Mouse (Mus musculus) midbrain, embryonic 16.5 days (tissue): Measurements from ENCODE around the gene Coa6. TPM values are rescaled to one million over a fixed set of nuclear protein-coding genes. Genes with fewer than 3 reads are reported as not detected.
A peak's percentile ranks its signal among the peaks of the same experiment; 100 is the strongest.

Experiments used
- ATAC-seq: fragments of 200-750 bp; cut with Nextera tagmentation; 2 replicates; pipeline ENCODE4 v1.8.0; 2017; ENCODE audit warnings: moderate TSS enrichment
- H3K27ac ChIP-seq: fragments of 300-500 bp; sonication (generic); 2 replicates; pipeline ENCODE4 v1.5.1; 2014; ENCODE audit warnings: mild to moderate bottlenecking, low read length, mixed read lengths
- H3K27me3 ChIP-seq: fragments of 300-500 bp; sonication (generic); 2 replicates; pipeline ENCODE4 v1.6.1; 2014; ENCODE audit warnings: low read depth, low read length, mixed read lengths; ENCODE audit not compliant: control insufficient read depth, insufficient read depth
- H3K36me3 ChIP-seq: fragments of 300-500 bp; sonication (generic); 2 replicates; pipeline ENCODE4 v1.6.1; 2014; ENCODE audit warnings: mild to moderate bottlenecking, low read length, moderate library complexity, mixed read lengths; ENCODE audit not compliant: control insufficient read depth, insufficient read depth
- H3K4me1 ChIP-seq: fragments of 300-500 bp; sonication (generic); 2 replicates; pipeline ENCODE4 v1.6.1; 2014; ENCODE audit warnings: mild to moderate bottlenecking, low read length, mixed read lengths; ENCODE audit not compliant: control insufficient read depth, insufficient read depth
- H3K4me2 ChIP-seq: fragments of 300-500 bp; sonication (generic); 2 replicates; pipeline ENCODE4 v1.6.1; 2014; ENCODE audit warnings: mild to moderate bottlenecking, low read length, mixed read lengths
- H3K4me3 ChIP-seq: fragments of 300-500 bp; sonication (generic); 2 replicates; pipeline ENCODE4 v1.5.1; 2014; ENCODE audit warnings: low read depth, mild to moderate bottlenecking, low read length, moderate library complexity, mixed read lengths
- H3K9ac ChIP-seq: fragments of 300-500 bp; sonication (generic); 2 replicates; pipeline ENCODE4 v1.6.1; 2014; ENCODE audit warnings: low read depth, low read length, mixed read lengths
- H3K9me3 ChIP-seq: fragments of 300-500 bp; sonication (generic); replicated peaks from 2 replicates; pipeline ENCODE4 v1.6.1; 2014; ENCODE audit warnings: mild to moderate bottlenecking, low read length, mixed read lengths; ENCODE audit not compliant: control insufficient read depth, poor library complexity, severe bottlenecking
- WGBS: fragments of 180-500 bp; shearing (Covaris S2); extraction: QIAGEN DNeasy Blood & Tissue Kit; methylation state at CpG from one replicate; pipeline ENCODE4 v1.1.7; 2014; 5-methylcytosine and 5-hydroxymethylcytosine counted together
- polyA plus RNA-seq: library from polyadenylated mRNA; unstranded; fragments of >200 nt; fragmentation: Nextera tagmentation; extraction: Ambion mirVana; gene quantifications from 2 replicates; pipeline ENCODE4 v1.2.1, GENCODE M21; 2015

The Coa6 gene
- polyA plus RNA-seq, 1 experiment from 2014 or later: 41.0 TPM

- H3K9me3 ChIP-seq: no peaks in the 10 kb centered on the region
- H3K36me3 ChIP-seq: peaks cover 25% of the 10 kb centered on the region
- H3K4me3 ChIP-seq: no peak overlapping the region
- WGBS: 87% methylated on average over 7 of the region's 7 CpGs
- H3K27me3 ChIP-seq: no peaks in the 10 kb centered on the region
- no peak for ATAC-seq
- H3K9ac ChIP-seq: no peak overlapping the region
- no peak overlapping the region for H3K27ac ChIP-seq
- no peaks in the 10 kb centered on the region for H3K4me1 ChIP-seq
- no peak overlapping the region for H3K4me2 ChIP-seq
Observed at GRCm38 (mm10) chr8:126433827-126434226, 11.5 kb downstream of the Coa6 start.

- Histone ChIP-seq H3K27ac (no peak overlapping the region), H3K4me1 (no peaks in the 10 kb centered on the region), H3K4me3 (no peak overlapping the region), H3K36me3 (peaks cover 11% of the 10 kb centered on the region), H3K4me2 (no peak overlapping the region), H3K9me3 (no peaks in the 10 kb centered on the region), H3K9ac (no peak overlapping the region), H3K27me3 (no peaks in the 10 kb centered on the region)
- no peak for ATAC-seq
- WGBS: 67% methylated on average over 2 of the region's 2 CpGs
Observed at GRCm38 (mm10) chr8:126438937-126439336, 16.6 kb downstream of the Coa6 start.

- no peak overlapping the region for H3K27ac ChIP-seq
- no peak overlapping the region for H3K4me2 ChIP-seq
- ATAC-seq: no peak
- H3K27me3 ChIP-seq: no peaks in the 10 kb centered on the region
- no peaks in the 10 kb centered on the region for H3K4me1 ChIP-seq
- H3K9me3 ChIP-seq: no peaks in the 10 kb centered on the region
- H3K9ac ChIP-seq: no peak overlapping the region
- peaks cover 37% of the 10 kb centered on the region for H3K36me3 ChIP-seq
- no peak overlapping the region for H3K4me3 ChIP-seq
- 96% methylated on average over 8 of the region's 8 CpGs for WGBS
Observed at GRCm38 (mm10) chr8:126451158-126451557, 28.8 kb downstream of the Coa6 start.

GRCm38 (mm10) chr8:126455383-126455782 lies 33.1 kb downstream of the Coa6 start:
- H3K9me3 ChIP-seq: no peaks in the 10 kb centered on the region
- H3K9ac ChIP-seq: no peak overlapping the region
- no peaks in the 10 kb centered on the region for H3K4me1 ChIP-seq
- H3K27me3 ChIP-seq: no peaks in the 10 kb centered on the region
- no peak for ATAC-seq
- H3K36me3 ChIP-seq: peaks cover 22% of the 10 kb centered on the region
- H3K27ac ChIP-seq: no peak overlapping the region
- no peak overlapping the region for H3K4me3 ChIP-seq
- H3K4me2 ChIP-seq: no peak overlapping the region
- WGBS: 75% methylated on average over 7 of the region's 7 CpGs

- no peak overlapping the region for H3K9ac ChIP-seq
- no peak for ATAC-seq
- WGBS: 59% methylated on average over 3 of the region's 3 CpGs
- H3K27ac ChIP-seq: no peak overlapping the region
- H3K4me1 ChIP-seq: no peaks in the 10 kb centered on the region
- no peaks in the 10 kb centered on the region for H3K9me3 ChIP-seq
- H3K36me3 ChIP-seq: peaks cover 11% of the 10 kb centered on the region
- no peak overlapping the region for H3K4me2 ChIP-seq
- H3K4me3 ChIP-seq: no peak overlapping the region
- H3K27me3 ChIP-seq: no peaks in the 10 kb centered on the region
Observed at GRCm38 (mm10) chr8:126460274-126460673, 38.0 kb downstream of the Coa6 start.

- no peaks in the 10 kb centered on the region for H3K27me3 ChIP-seq
- ATAC-seq: no peak
- H3K4me3 ChIP-seq: no peak overlapping the region
- H3K9ac ChIP-seq: no peak overlapping the region
- WGBS: 90% methylated on average over 7 of the region's 7 CpGs
- H3K36me3 ChIP-seq: peaks cover 8% of the 10 kb centered on the region
- H3K9me3 ChIP-seq: no peaks in the 10 kb centered on the region
- H3K4me2 ChIP-seq: no peak overlapping the region
- no peak overlapping the region for H3K27ac ChIP-seq
- H3K4me1 ChIP-seq: no peaks in the 10 kb centered on the region
Observed at GRCm38 (mm10) chr8:126461735-126462134, 39.4 kb downstream of the Coa6 start.

- ATAC-seq: no peak
- WGBS: 88% methylated on average over 7 of the region's 7 CpGs
- no peak overlapping the region for H3K4me3 ChIP-seq
- no peaks in the 10 kb centered on the region for H3K4me1 ChIP-seq
- H3K9me3 ChIP-seq: no peaks in the 10 kb centered on the region
- peaks cover 8% of the 10 kb centered on the region for H3K36me3 ChIP-seq
- no peak overlapping the region for H3K27ac ChIP-seq
- H3K4me2 ChIP-seq: no peak overlapping the region
- H3K9ac ChIP-seq: no peak overlapping the region
- H3K27me3 ChIP-seq: no peaks in the 10 kb centered on the region
Observed at GRCm38 (mm10) chr8:126464071-126464470, 41.8 kb downstream of the Coa6 start.

GRCm38 (mm10) chr8:126473802-126474298 lies 51.5 kb downstream of the Coa6 start:
- Histone ChIP-seq H3K36me3 (0 out of 2 replicates have a peak, but pooled peaks cover 2% of the 10 kb centered on the region), H3K9ac (peak overlapping the region; percentile 84), H3K27ac (peak overlapping the region; percentile 91), H3K27me3 (no peaks in the 10 kb centered on the region), H3K4me1 (peaks cover 23% of the 10 kb centered on the region), H3K4me3 (peak overlapping the region; percentile 88), H3K9me3 (no peaks in the 10 kb centered on the region), H3K4me2 (peak overlapping the region; percentile 66)
- ATAC-seq: no peak
- 14% methylated on average over 16 of the region's 16 CpGs for WGBS

GRCm38 (mm10) chr8:126474299-126475187 lies 52.2 kb downstream of the Coa6 start, which contains the start of gene Tarbp1:
Gene Tarbp1, minus strand, starts transcription at chr8:126475065.
- Histone ChIP-seq H3K36me3 (0 out of 2 replicates have a peak, but pooled peaks cover 2% of the 10 kb centered on the region), H3K9ac (peak within 1 kb of the TSS; percentile 84), H3K4me1 (peaks cover 23% of the 10 kb centered on the region), H3K4me2 (peak within 1 kb of the TSS; percentile 66), H3K4me3 (peak within 1 kb of the TSS; percentile 88), H3K27ac (peak within 1 kb of the TSS; percentile 91), H3K27me3 (no peaks in the 10 kb centered on the region), H3K9me3 (no peaks in the 10 kb centered on the region)
- ATAC-seq: peak; percentile 97
- under 1% methylated on average over 111 of the region's 124 CpGs for WGBS
